Mouse (Mus musculus) megakaryocyte, embryonic 14.5 days (primary cell): Measurements from ENCODE around the gene Lonp2. TPM values are rescaled to one million over a fixed set of nuclear protein-coding genes. Genes with fewer than 3 reads are reported as not detected.

Experiments used
- H3K27me3 ChIP-seq: replicated peaks from 2 replicates; pipeline ENCODE3; 2012; ENCODE audit warnings: inconsistent platforms
- H3K36me3 ChIP-seq: replicated peaks from 2 replicates; pipeline ENCODE3; 2012; ENCODE audit warnings: low read length, inconsistent platforms, mixed read lengths
- H3K4me1 ChIP-seq: 2 replicates; pipeline ENCODE4 v1.6.1; 2012; ENCODE audit warnings: inconsistent platforms
- H3K4me3 ChIP-seq: replicated peaks from 2 replicates; pipeline ENCODE3; 2012; ENCODE audit warnings: moderate library complexity, mild to moderate bottlenecking, inconsistent platforms
- H3K9me3 ChIP-seq: 2 replicates; pipeline ENCODE4 v1.6.1; 2012; ENCODE audit warnings: inconsistent platforms
- FLI1 ChIP-seq: IDR thresholded peaks from 2 replicates; pipeline ENCODE4 v1.6.1; 2012; ENCODE audit warnings: low read length, inconsistent platforms, mixed read lengths
- GATA1 ChIP-seq: IDR thresholded peaks from 3 replicates; pipeline ENCODE4 v1.6.1; 2012; ENCODE audit warnings: mixed read lengths, low read length, inconsistent platforms, borderline replicate concordance
- polyA plus RNA-seq: library from polyadenylated mRNA; stranded (reverse); fragments of >175 nt; gene quantifications from 2 replicates; pipeline ENCODE4 v1.2.3, GENCODE M21; 2012; ENCODE audit warnings: low replicate concordance; ENCODE audit not compliant: insufficient read depth

Lonp2 gene
- polyA plus RNA-seq, 1 experiment = 14.9 TPM

DNA sequence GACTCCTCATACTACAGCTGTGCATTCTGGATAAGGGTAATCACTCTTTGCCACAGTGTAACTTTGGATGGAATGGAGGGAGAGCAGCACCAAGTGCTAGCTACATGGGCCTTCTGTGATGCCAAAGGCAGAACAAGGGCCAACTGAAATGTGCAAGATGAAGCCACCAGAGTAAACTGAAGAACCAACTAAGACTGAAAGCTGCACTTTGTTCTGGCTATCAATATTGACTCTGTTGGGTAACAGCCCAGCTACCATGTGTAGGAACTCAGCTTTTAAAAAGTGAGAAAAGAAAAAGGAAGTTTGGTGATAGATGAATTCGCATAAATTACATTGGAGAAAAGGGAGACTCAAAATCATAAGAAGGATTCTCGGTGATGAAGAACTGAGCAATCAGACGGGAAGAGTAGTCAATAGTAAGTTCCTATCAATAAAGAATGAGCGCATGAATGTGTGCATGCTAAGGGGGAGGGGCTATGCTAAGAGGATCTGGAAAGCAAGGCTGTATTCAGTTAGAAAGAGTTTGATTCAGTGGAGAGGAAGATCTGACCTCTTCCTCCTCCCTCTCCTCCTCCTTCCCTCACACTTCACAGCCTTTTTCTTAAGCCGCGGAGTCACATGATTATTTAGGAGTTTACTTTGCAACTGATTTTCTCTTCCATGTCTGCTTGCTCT, 8.6 kb upstream of the Lonp2 start:
- Histone ChIP-seq H3K4me1 (peaks cover 36% of the 10 kb centered on the region), H3K4me3 (no peak overlapping the region), H3K27me3 (no peaks in the 10 kb centered on the region), H3K36me3 (no peaks in the 10 kb centered on the region), H3K9me3 (peaks cover 20% of the 10 kb centered on the region)
- TF ChIP-seq GATA1 = no peak
- TF ChIP-seq FLI1 = no peak

GRCm38 (mm10) chr8:86617759-86618387, 6.0 kb upstream of the Lonp2 start:
- H3K36me3 ChIP-seq = peaks cover 3% of the 10 kb centered on the region
- H3K4me3 ChIP-seq = peak overlapping the region; percentile 11
- peaks cover 6% of the 10 kb centered on the region for H3K9me3 ChIP-seq
- H3K4me1 ChIP-seq = peaks cover 36% of the 10 kb centered on the region
- H3K27me3 ChIP-seq = no peaks in the 10 kb centered on the region
- TF ChIP-seq GATA1 (no peak), FLI1 (no peak)

DNA sequence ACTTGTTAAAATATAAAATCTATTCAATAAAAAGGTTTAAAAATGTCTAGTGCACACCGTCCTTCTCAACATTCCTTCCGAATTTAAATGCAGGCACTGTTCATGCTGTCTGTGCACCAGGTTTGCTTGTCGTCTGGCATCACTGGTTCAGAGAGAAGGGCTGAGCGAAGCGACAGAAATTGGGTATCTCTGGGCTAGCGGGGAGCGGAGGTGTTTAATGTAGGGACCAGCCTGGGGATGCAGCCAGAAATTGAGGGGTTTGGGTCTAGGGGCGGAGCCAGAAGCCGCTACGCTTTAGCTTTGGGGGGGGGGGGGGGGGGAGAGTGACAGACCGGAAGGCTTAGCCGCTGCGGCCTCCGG, 312 bp upstream of the Lonp2 start:
- H3K9me3 ChIP-seq = 0 out of 2 replicates have a peak, but pooled peaks cover 3% of the 10 kb centered on the region
- peaks cover 55% of the 10 kb centered on the region for H3K4me1 ChIP-seq
- H3K27me3 ChIP-seq = no peaks in the 10 kb centered on the region
- H3K4me3 ChIP-seq = peak overlapping the region; percentile 100
- TF ChIP-seq FLI1 (no peak), GATA1 (no peak)
- H3K36me3 ChIP-seq = peaks cover 16% of the 10 kb centered on the region

GRCm38 (mm10) chr8:86624915-86625314, 1.1 kb downstream of the Lonp2 start:
- Histone ChIP-seq H3K4me1 (peaks cover 57% of the 10 kb centered on the region), H3K4me3 (peak overlapping the region; percentile 100), H3K27me3 (no peaks in the 10 kb centered on the region), H3K9me3 (0 out of 2 replicates have a peak, but pooled peaks cover 3% of the 10 kb centered on the region), H3K36me3 (peaks cover 18% of the 10 kb centered on the region)
- no peak for TF ChIP-seq FLI1
- no peak for TF ChIP-seq GATA1

- peaks cover 68% of the 10 kb centered on the region for H3K36me3 ChIP-seq
- H3K27me3 ChIP-seq = no peaks in the 10 kb centered on the region
- no peaks in the 10 kb centered on the region for H3K9me3 ChIP-seq
- TF ChIP-seq FLI1 = no peak
- TF ChIP-seq GATA1 = no peak
- H3K4me1 ChIP-seq = peaks cover 71% of the 10 kb centered on the region
- H3K4me3 ChIP-seq = peak overlapping the region; percentile 2
These were observed 6.4 kb downstream of the Lonp2 start for GRCm38 (mm10) chr8:86630212-86630611.

GRCm38 (mm10) chr8:86631395-86631794, 7.6 kb downstream of the Lonp2 start:
- peaks cover 67% of the 10 kb centered on the region for H3K4me1 ChIP-seq
- H3K27me3 ChIP-seq = no peaks in the 10 kb centered on the region
- peaks cover 79% of the 10 kb centered on the region for H3K36me3 ChIP-seq
- TF ChIP-seq GATA1 = no peak
- no peak for TF ChIP-seq FLI1
- no peak overlapping the region for H3K4me3 ChIP-seq
- no peaks in the 10 kb centered on the region for H3K9me3 ChIP-seq

DNA sequence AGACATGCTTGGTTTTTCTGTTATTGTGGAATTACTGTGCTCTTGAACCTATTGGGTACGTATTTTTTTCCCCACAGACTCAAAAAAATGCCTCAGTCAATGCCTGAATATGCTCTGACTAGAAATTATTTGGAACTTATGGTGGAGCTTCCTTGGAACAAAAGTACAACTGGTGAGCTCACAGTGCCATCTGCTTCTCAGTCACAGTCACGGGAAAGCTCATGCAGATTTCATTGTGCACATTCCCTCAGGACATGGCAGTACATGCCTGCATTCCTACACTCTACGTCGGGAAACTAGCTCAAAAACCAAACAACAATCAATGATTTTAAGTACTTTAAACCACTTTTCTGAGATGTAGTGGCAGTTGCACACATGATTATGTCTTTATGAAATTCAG, 14.0 kb downstream of the Lonp2 start:
- Histone ChIP-seq H3K4me3 (no peak overlapping the region), H3K4me1 (peaks cover 6% of the 10 kb centered on the region), H3K9me3 (no peaks in the 10 kb centered on the region), H3K36me3 (peaks cover 100% of the 10 kb centered on the region), H3K27me3 (no peaks in the 10 kb centered on the region)
- TF ChIP-seq GATA1 (no peak), FLI1 (no peak)

DNA sequence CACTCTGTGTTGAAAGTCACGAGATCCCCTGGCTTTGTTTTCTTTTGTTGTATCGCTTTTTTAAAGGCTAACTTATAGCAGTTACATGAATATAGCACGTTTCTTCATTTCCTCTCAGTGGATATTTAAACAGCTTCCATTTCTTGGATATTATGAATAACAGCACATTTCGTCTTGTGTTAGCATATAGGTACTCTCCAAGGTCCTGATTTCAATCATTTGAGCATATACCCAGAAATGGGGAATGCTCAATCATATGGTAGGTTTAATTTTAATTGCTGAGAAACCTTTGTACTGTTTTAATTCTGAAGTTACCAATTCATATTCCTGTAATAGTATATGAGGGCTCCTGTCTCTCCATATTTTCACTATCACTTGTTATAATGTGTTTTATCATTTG, 15.1 kb downstream of the Lonp2 start:
- Histone ChIP-seq H3K4me3 (no peak overlapping the region), H3K36me3 (peaks cover 100% of the 10 kb centered on the region)

GRCm38 (mm10) chr8:86642682-86643081, 18.8 kb downstream of the Lonp2 start:
- no peak overlapping the region for H3K4me3 ChIP-seq

More for the DNA sequence above, 15.1 kb downstream of the Lonp2 start:
- TF ChIP-seq GATA1 (no peak), FLI1 (no peak)
- Histone ChIP-seq H3K9me3 (no peaks in the 10 kb centered on the region), H3K27me3 (no peaks in the 10 kb centered on the region), H3K4me1 (peaks cover 6% of the 10 kb centered on the region; the same call in 1 of the 2 replicates)

DNA sequence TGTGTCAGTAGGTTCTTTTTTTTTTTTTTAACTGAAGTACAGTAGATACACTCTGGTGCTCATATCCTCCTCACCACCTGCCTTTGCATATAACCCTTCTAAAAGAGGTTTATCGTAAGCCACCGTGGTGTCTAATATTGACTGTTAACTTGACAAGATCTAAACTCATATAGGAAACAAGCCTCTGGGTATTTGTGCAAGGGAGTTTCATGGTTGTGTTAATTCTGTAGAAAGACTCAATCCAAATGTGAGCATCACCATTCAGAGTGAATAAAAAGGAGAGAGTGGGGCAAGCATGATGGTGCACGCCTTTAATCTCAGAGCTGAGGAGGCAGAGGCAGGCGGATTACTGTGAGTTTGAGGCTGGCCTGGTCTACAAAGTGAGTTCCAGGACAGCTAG, 20.8 kb downstream of the Lonp2 start:
- no peak for TF ChIP-seq FLI1
- TF ChIP-seq GATA1 = no peak
- H3K36me3 ChIP-seq = peaks cover 88% of the 10 kb centered on the region

More at GRCm38 (mm10) chr8:86642682-86643081, 18.8 kb downstream of the Lonp2 start:
- H3K27me3 ChIP-seq = no peaks in the 10 kb centered on the region
- no peaks in the 10 kb centered on the region for H3K9me3 ChIP-seq
- H3K4me1 ChIP-seq = no peaks in the 10 kb centered on the region
- peaks cover 88% of the 10 kb centered on the region for H3K36me3 ChIP-seq
- TF ChIP-seq GATA1 (no peak), FLI1 (no peak)

More for the DNA sequence above, 20.8 kb downstream of the Lonp2 start:
- H3K27me3 ChIP-seq = no peaks in the 10 kb centered on the region
- no peak overlapping the region for H3K4me3 ChIP-seq
- H3K9me3 ChIP-seq = no peaks in the 10 kb centered on the region
- no peaks in the 10 kb centered on the region for H3K4me1 ChIP-seq
